14 mouse cellular contexts compared by ENCODE assay signal in genomic region chr5:105498429-105499000, GRCm38 (mm10). TPM values are rescaled to one million over a fixed set of nuclear protein-coding genes. Genes with fewer than 3 reads are reported as not detected.
DNase-seq lines count a peak whose midpoint lies in the region; ATAC-seq lines count a peak whose summit lies in the region.
"Had no signal": no experiment of that assay in that cellular context is flagged by ENCODE, and none has a peak within 500 bp of the region (broad histone marks: within the 10 kb centered on the region; RNA-seq: fewer than 3 reads in every experiment).

No protein-coding gene starts in this region.

- H3K4me1 ChIP-seq in hindbrain, embryonic 11.5 days (replicated peaks; ENCODE audit: control insufficient read depth, insufficient read depth, low read length): peaks cover 3% of the 10 kb centered on the region; the same call in 1 of the 2 replicates
- H3K4me1 ChIP-seq in hindbrain, embryonic 10.5 days (replicated peaks): peaks cover 72% of the 10 kb centered on the region
- peaks cover 52% of the 10 kb centered on the region for H3K4me1 ChIP-seq in limb, embryonic 13.5 days

- ATAC-seq in hindbrain, embryonic 11.5 days (ENCODE audit: low FRiP score): peak; percentile 26; the same call in 1 of the 2 replicates
- ATAC-seq in limb, embryonic 13.5 days (ENCODE audit: low FRiP score, low read depth): peak; percentile 49
- ATAC-seq: CD4-positive, CD25-positive, alpha-beta regulatory T cell, adult 4 months had no signal

- no peak overlapping the region for H3K9ac ChIP-seq in hindbrain, embryonic 11.5 days (ENCODE audit: low read depth, low read length)
- no peak overlapping the region for H3K9ac ChIP-seq in limb, embryonic 13.5 days
- H3K9ac ChIP-seq: intestine, embryonic 15.5 days; liver, embryonic 13.5 days had no signal

- H3K36me3 ChIP-seq in hindbrain, embryonic 11.5 days (ENCODE audit: control insufficient read depth, insufficient read depth, low read length): no peaks in the 10 kb centered on the region
- H3K36me3 ChIP-seq in hindbrain, embryonic 10.5 days: no peaks in the 10 kb centered on the region
- no peaks in the 10 kb centered on the region for H3K36me3 ChIP-seq in limb, embryonic 13.5 days
- H3K36me3 ChIP-seq: intestine, embryonic 15.5 days; liver, embryonic 13.5 days had no signal

- no peak overlapping the region for H3K4me2 ChIP-seq in hindbrain, embryonic 11.5 days (replicated peaks; ENCODE audit: low read depth, low read length)
- no peak overlapping the region for H3K4me2 ChIP-seq in limb, embryonic 13.5 days (replicated peaks)
- H3K4me2 ChIP-seq: intestine, embryonic 15.5 days; liver, embryonic 13.5 days had no signal

- no peaks in the 10 kb centered on the region for H3K9me3 ChIP-seq in hindbrain, embryonic 11.5 days (ENCODE audit: control insufficient read depth, low read length)
- peaks cover 6% of the 10 kb centered on the region; the same call in 1 of the 2 replicates for H3K9me3 ChIP-seq in hindbrain, embryonic 10.5 days
- H3K9me3 ChIP-seq in limb, embryonic 13.5 days: no peaks in the 10 kb centered on the region
- H3K9me3 ChIP-seq: intestine, embryonic 15.5 days had no signal

- H3K4me3 ChIP-seq in hindbrain, embryonic 11.5 days (ENCODE audit: low read depth, low read length): no peak overlapping the region
- H3K4me3 ChIP-seq in hindbrain, embryonic 10.5 days: no peak overlapping the region
- no peak overlapping the region for H3K4me3 ChIP-seq in limb, embryonic 13.5 days
- H3K4me3 ChIP-seq: heart, adult 2 months; intestine, embryonic 15.5 days; liver, embryonic 13.5 days had no signal

- DNase-seq in hindbrain, embryonic 11.5 days (ENCODE audit: low spot score): peak; percentile 33
- no peak for DNase-seq in hindbrain, embryonic 10.5 days (ENCODE audit: low spot score)
- DNase-seq in ZHBTc4 (ENCODE audit: low read depth, low spot score): peak; percentile 41
- peak; percentile 32 for DNase-seq in retina, postnatal 1 day
- no peak for DNase-seq in lung, postnatal 25 days (ENCODE audit: low spot score)
- DNase-seq in left cerebral cortex, postnatal 4 days: no peak
- DNase-seq in testis, postnatal 14 days (ENCODE audit: low spot score): no peak
- DNase-seq: heart, adult 2 months; liver, embryonic 13.5 days; right cerebral cortex, postnatal 14 days had no signal

- H3K27ac ChIP-seq in hindbrain, embryonic 11.5 days (ENCODE audit: low read depth, low read length): no peak overlapping the region
- H3K27ac ChIP-seq in hindbrain, embryonic 10.5 days: no peak overlapping the region
- H3K27ac ChIP-seq in limb, embryonic 13.5 days: peak overlapping the region; percentile 61
- H3K27ac ChIP-seq: heart, adult 2 months; intestine, embryonic 15.5 days; liver, embryonic 13.5 days; stomach, postnatal 0 days had no signal

- intact Hi-C loops in left cerebral cortex, postnatal 4 days (cut with DNase I): loop anchor here (5.0 kb wide), 1 partner anchor 369 kb away; no protein-coding TSS in a partner anchor

- no peaks in the 10 kb centered on the region for H3K27me3 ChIP-seq in hindbrain, embryonic 11.5 days (ENCODE audit: control insufficient read depth, insufficient read depth, low read length)
- peaks cover 16% of the 10 kb centered on the region for H3K27me3 ChIP-seq in hindbrain, embryonic 10.5 days (ENCODE audit: insufficient read depth, poor library complexity, severe bottlenecking)
- H3K27me3 ChIP-seq in limb, embryonic 13.5 days: peaks cover 13% of the 10 kb centered on the region
- H3K27me3 ChIP-seq: intestine, embryonic 15.5 days had no signal

- 43% methylated on average over 4 of the region's 4 CpGs for WGBS in hindbrain, embryonic 11.5 days
- 48% methylated on average over 4 of the region's 4 CpGs for WGBS in hindbrain, embryonic 10.5 days
- 40% methylated on average over 4 of the region's 4 CpGs for WGBS in limb, embryonic 13.5 days

RNA-seq across cellular contexts. Expression of gene Lrrc8c, which starts 20.7 kb away (rescaled TPM):
- polyA plus RNA-seq in hindbrain, embryonic 11.5 days (2014; fragmentation: Nextera tagmentation; extraction: Ambion mirVana): 13.5 and 15.7 TPM in 2 replicates
- 10.2 and 11.6 TPM in 2 replicates for polyA plus RNA-seq in hindbrain, embryonic 10.5 days (2016; fragmentation: Nextera tagmentation; extraction: Ambion mirVana)
- polyA plus RNA-seq in limb, embryonic 13.5 days (2015; fragmentation: Nextera tagmentation; extraction: Ambion mirVana): 15.6 and 18.4 TPM in 2 replicates
- 10 to 100 TPM; 24.3 to 27.2 TPM for total RNA-seq in left cerebral cortex, postnatal 4 days (2021)

Comparison
In these comparisons a context has a peak if more than half of its experiments do, and no peak if none do; other contexts are left out.
1. DNase-seq: peak in hindbrain, embryonic 11.5 days (single experiment), ZHBTc4 (single experiment) and retina, postnatal 1 day (single experiment); none in hindbrain, embryonic 10.5 days (single experiment), lung, postnatal 25 days (single experiment), left cerebral cortex, postnatal 4 days (single experiment) and testis, postnatal 14 days (single experiment).